Mouse (Mus musculus) intestine, embryonic 16.5 days (tissue): ENCODE data around the gene Gm10376. TPM values are rescaled to one million over a fixed set of nuclear protein-coding genes. Genes with fewer than 3 reads are reported as not detected.
"Not testable (repeated sequence)": the region's sequence is repeated elsewhere in the genome, so short reads cannot be mapped to it uniquely, and the experiment has no call there.

ENCODE experiments used
- ATAC-seq: fragments of 200-750 bp; cut with Nextera tagmentation; 2 replicates; pipeline ENCODE4 v1.8.0; 2017; ENCODE audit warnings: moderate TSS enrichment, moderate library complexity
- H3K27ac ChIP-seq: fragments of 300-500 bp; sonication (generic); 2 replicates; pipeline ENCODE4 v1.5.1; 2014; ENCODE audit warnings: mild to moderate bottlenecking, low read length
- H3K27me3 ChIP-seq: fragments of 300-500 bp; sonication (generic); replicated peaks from 2 replicates; pipeline ENCODE4 v1.6.1; 2014; ENCODE audit warnings: low read length, control low read depth, mixed read lengths; ENCODE audit not compliant: control insufficient read depth, insufficient read depth
- H3K36me3 ChIP-seq: fragments of 300-500 bp; sonication (generic); 2 replicates; pipeline ENCODE4 v1.6.1; 2014; ENCODE audit warnings: low read length, control low read depth; ENCODE audit not compliant: control insufficient read depth, insufficient read depth
- H3K4me1 ChIP-seq: fragments of 300-500 bp; sonication (generic); 2 replicates; pipeline ENCODE4 v1.6.1; 2014; ENCODE audit warnings: low read length, control low read depth, mixed read lengths; ENCODE audit not compliant: control insufficient read depth, insufficient read depth
- H3K4me2 ChIP-seq: fragments of 300-500 bp; sonication (generic); 2 replicates; pipeline ENCODE4 v1.6.1; 2014; ENCODE audit warnings: low read depth, low read length, control low read depth
- H3K4me3 ChIP-seq: fragments of 300-500 bp; sonication (generic); 2 replicates; pipeline ENCODE4 v1.5.1; 2014; ENCODE audit warnings: mild to moderate bottlenecking, low read length
- H3K9ac ChIP-seq: fragments of 300-500 bp; sonication (generic); 2 replicates; pipeline ENCODE4 v1.6.1; 2014; ENCODE audit warnings: low read depth, low read length
- H3K9me3 ChIP-seq: fragments of 300-500 bp; sonication (generic); 2 replicates; pipeline ENCODE4 v1.6.1; 2016; ENCODE audit warnings: low read length, control low read depth; ENCODE audit not compliant: control insufficient read depth
- WGBS: fragments of 180-500 bp; shearing (Covaris S2); extraction: QIAGEN DNeasy Blood & Tissue Kit; methylation state at CpG from one replicate; pipeline ENCODE4 v1.1.7; 2014; 5-methylcytosine and 5-hydroxymethylcytosine counted together
- polyA plus RNA-seq: library from polyadenylated mRNA; unstranded; fragments of >200 nt; fragmentation: Nextera tagmentation; extraction: Ambion mirVana; gene quantifications from 2 replicates; pipeline ENCODE4 v1.2.1, GENCODE M21; 2015

The Gm10376 gene
- not detected in 2 replicates for polyA plus RNA-seq

GRCm38 (mm10) chr14:43015528-43015927, at the start of gene Gm10376:
Gm10376 (minus strand) TSS chr14:43015628.
- not testable (repeated sequence) for H3K4me3 ChIP-seq

DNA sequence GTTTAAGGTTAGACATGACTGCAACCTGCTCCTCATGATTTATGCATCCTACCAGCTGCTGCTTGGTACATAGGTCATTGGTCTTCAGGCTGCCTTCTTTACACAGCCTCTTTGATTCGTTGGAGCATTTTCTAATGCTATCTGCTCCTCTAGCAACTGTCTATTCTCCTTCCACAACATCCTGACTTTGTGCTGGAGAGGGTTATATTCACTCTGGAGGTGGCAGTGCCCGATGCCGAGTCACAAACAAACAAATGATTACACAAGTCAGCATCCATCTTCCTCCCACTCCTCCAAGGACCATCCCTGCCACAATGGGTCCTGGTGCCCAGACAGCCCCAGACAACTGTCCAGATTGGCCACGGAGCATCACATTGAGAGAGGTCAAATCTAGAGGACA, 44.8 kb upstream of the Gm10376 start:
- H3K4me2 ChIP-seq, ATAC-seq, H3K4me3 ChIP-seq, H3K36me3 ChIP-seq, H3K4me1 ChIP-seq, H3K27ac ChIP-seq, H3K27me3 ChIP-seq, H3K9ac ChIP-seq, H3K9me3 ChIP-seq: not testable (repeated sequence)
- WGBS: 73% methylated on average over 4 of the region's 4 CpGs

More at GRCm38 (mm10) chr14:43015528-43015927, at the start of gene Gm10376:
- not testable (repeated sequence) for H3K4me1 ChIP-seq, H3K4me2 ChIP-seq, H3K27ac ChIP-seq, H3K27me3 ChIP-seq, ATAC-seq, H3K9ac ChIP-seq, H3K36me3 ChIP-seq, H3K9me3 ChIP-seq

DNA sequence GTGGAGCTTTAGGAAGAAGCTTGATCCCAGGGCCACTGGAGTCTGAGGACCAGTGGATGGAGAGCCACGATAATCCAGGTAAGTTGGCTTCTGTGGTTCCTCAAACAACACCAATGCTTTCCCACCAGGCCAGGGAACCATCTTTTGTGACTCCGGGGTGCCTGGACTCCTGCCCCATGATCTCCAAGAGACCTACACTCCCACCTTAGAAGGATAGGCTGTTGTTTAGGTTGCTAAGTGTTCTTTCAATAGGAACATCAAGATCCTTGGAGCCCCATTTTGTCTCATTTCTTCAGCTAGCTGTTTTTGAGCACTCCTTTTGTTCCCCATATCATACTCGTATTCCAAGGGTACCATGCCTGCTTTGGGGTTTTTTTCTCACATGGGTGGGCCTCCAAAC, 42.6 kb upstream of the Gm10376 start:
- not testable (repeated sequence) for H3K27me3 ChIP-seq, H3K4me1 ChIP-seq, H3K27ac ChIP-seq, ATAC-seq, H3K9me3 ChIP-seq, H3K4me2 ChIP-seq, H3K9ac ChIP-seq, H3K36me3 ChIP-seq, H3K4me3 ChIP-seq
- 86% methylated on average over 3 of the region's 3 CpGs for WGBS

GRCm38 (mm10) chr14:42993524-42993923, 21.9 kb downstream of the Gm10376 start, which contains the start of gene Gm8082:
Gm8082 (minus strand) TSS chr14:42993624.
- H3K36me3 ChIP-seq, H3K4me3 ChIP-seq: not testable (repeated sequence)
- no CpG with 5 or more reads among the region's 1 CpGs for WGBS

More at GRCm38 (mm10) chr14:42993524-42993923, 21.9 kb downstream of the Gm10376 start, which contains the start of gene Gm8082:
- not testable (repeated sequence) for H3K4me1 ChIP-seq, H3K4me2 ChIP-seq, H3K27me3 ChIP-seq, H3K27ac ChIP-seq, H3K9ac ChIP-seq, H3K9me3 ChIP-seq, ATAC-seq

Other genes starting within 250 kb of the Gm10376 start
- not detected in 2 replicates for gene Gm3015, start 246.8 kb downstream of the Gm10376 start, polyA plus RNA-seq
- not detected in 2 replicates for gene Gm10377, start 217.6 kb downstream of the Gm10376 start, polyA plus RNA-seq
- gene Gm21977, start 162.2 kb downstream of the Gm10376 start, polyA plus RNA-seq: not detected in 2 replicates
- not detected in 2 replicates for gene Gm8082, start 22.0 kb downstream of the Gm10376 start, polyA plus RNA-seq
- gene Gm8094, start 61.0 kb upstream of the Gm10376 start, polyA plus RNA-seq: not detected in 2 replicates
- gene Gm8104, start 85.0 kb upstream of the Gm10376 start, polyA plus RNA-seq: not detected in 2 replicates
- gene Gm7233, start 164.2 kb upstream of the Gm10376 start, polyA plus RNA-seq: not detected in 2 replicates
- not detected in 2 replicates for gene Gm8122, start 219.7 kb upstream of the Gm10376 start, polyA plus RNA-seq
- gene Gm8126, start 243.0 kb upstream of the Gm10376 start, polyA plus RNA-seq: not detected in 2 replicates